Mouse (Mus musculus) limb, embryonic 11.5 days (tissue): Measurements from ENCODE around the gene Slain2. TPM values are rescaled to one million over a fixed set of nuclear protein-coding genes. Genes with fewer than 3 reads are reported as not detected.

ENCODE experiments used
- ATAC-seq: fragments of 200-750 bp; cut with Nextera tagmentation; 2 replicates; pipeline ENCODE4 v1.8.0; 2017; ENCODE audit warnings: low read depth; ENCODE audit not compliant: insufficient number of reproducible peaks, low FRiP score, low TSS enrichment
- DNase-seq: peaks from one replicate; pipeline ENCODE4 v3.0.0-alpha.2; 2015; ENCODE audit warnings: low spot score
- H3K27ac ChIP-seq: fragments of 300-500 bp; sonication (generic); replicated peaks from 2 replicates; pipeline ENCODE4 v1.5.1; 2014; ENCODE audit warnings: low read depth, mild to moderate bottlenecking, low read length
- H3K27me3 ChIP-seq: fragments of 300-500 bp; sonication (generic); 2 replicates; pipeline ENCODE4 v1.6.1; 2014; ENCODE audit warnings: mild to moderate bottlenecking, low read length, mixed read lengths; ENCODE audit not compliant: control insufficient read depth, insufficient read depth
- H3K36me3 ChIP-seq: fragments of 300-500 bp; sonication (generic); 2 replicates; pipeline ENCODE4 v1.6.1; 2014; ENCODE audit warnings: mild to moderate bottlenecking, low read length, moderate library complexity, mixed read lengths; ENCODE audit not compliant: control insufficient read depth, insufficient read depth
- H3K4me1 ChIP-seq: fragments of 300-500 bp; sonication (generic); 2 replicates; pipeline ENCODE4 v1.6.1; 2014; ENCODE audit warnings: low read length, mixed read lengths; ENCODE audit not compliant: control insufficient read depth, insufficient read depth
- H3K4me2 ChIP-seq: fragments of 300-500 bp; sonication (generic); 2 replicates; pipeline ENCODE4 v1.6.1; 2014; ENCODE audit warnings: low read depth, mild to moderate bottlenecking, moderate library complexity; ENCODE audit not compliant: severe bottlenecking
- H3K4me3 ChIP-seq: fragments of 300-500 bp; sonication (generic); 2 replicates; pipeline ENCODE4 v1.5.1; 2014; ENCODE audit warnings: low read depth, low read length
- H3K9ac ChIP-seq: fragments of 300-500 bp; sonication (generic); 2 replicates; pipeline ENCODE4 v1.6.1; 2014; ENCODE audit warnings: mild to moderate bottlenecking, low read length
- H3K9me3 ChIP-seq: fragments of 300-500 bp; sonication (generic); 2 replicates; pipeline ENCODE4 v1.6.1; 2016; ENCODE audit warnings: low read length; ENCODE audit not compliant: control insufficient read depth
- WGBS: fragments of 180-500 bp; shearing (Covaris S2); extraction: QIAGEN DNeasy Blood & Tissue Kit; methylation state at CpG from one replicate; pipeline ENCODE4 v1.1.7; 2014; 5-methylcytosine and 5-hydroxymethylcytosine counted together
- polyA plus RNA-seq: library from polyadenylated mRNA; unstranded; fragments of >200 nt; fragmentation: Nextera tagmentation; extraction: Ambion mirVana; gene quantifications from 2 replicates; pipeline ENCODE4 v1.2.1, GENCODE M21; 2014

Slain2 gene
- polyA plus RNA-seq: 21.6 and 23.9 TPM in 2 replicates

GRCm38 (mm10) chr5:72913648-72914557 is at the start of gene Slain2:
TSS of gene Slain2 (plus strand) at chr5:72914304.
- H3K27ac ChIP-seq: peak within 1 kb of the TSS; percentile 98
- peaks cover 13% of the 10 kb centered on the region for H3K4me1 ChIP-seq
- peak within 1 kb of the TSS; percentile 73 for H3K4me2 ChIP-seq
- peak within 1 kb of the TSS; percentile 95 for H3K4me3 ChIP-seq
- ATAC-seq: peak; percentile 94
- peak; percentile 100 for DNase-seq
- no peaks in the 10 kb centered on the region for H3K27me3 ChIP-seq
- H3K9ac ChIP-seq: peak within 1 kb of the TSS; percentile 99
- WGBS: under 1% methylated on average over 80 of the region's 83 CpGs
- no peaks in the 10 kb centered on the region for H3K36me3 ChIP-seq
- no peaks in the 10 kb centered on the region for H3K9me3 ChIP-seq

- DNase-seq: no peak
- Histone ChIP-seq H3K27me3 (peaks cover 10% of the 10 kb centered on the region), H3K4me3 (no peak overlapping the region), H3K9me3 (peaks cover 2% of the 10 kb centered on the region; the same call in 1 of the 2 replicates), H3K9ac (no peak overlapping the region), H3K4me2 (no peak overlapping the region), H3K36me3 (no peaks in the 10 kb centered on the region), H3K4me1 (no peaks in the 10 kb centered on the region), H3K27ac (no peak overlapping the region)
- 78% methylated on average over 3 of the region's 3 CpGs for WGBS
- no peak for ATAC-seq
Observed at GRCm38 (mm10) chr5:72864654-72865178, 49.4 kb upstream of the Slain2 start.

GRCm38 (mm10) chr5:72866260-72866905 is 47.7 kb upstream of the Slain2 start:
- Histone ChIP-seq H3K36me3 (no peaks in the 10 kb centered on the region), H3K4me2 (no peak overlapping the region), H3K27ac (no peak overlapping the region), H3K4me3 (no peak overlapping the region), H3K27me3 (peaks cover 10% of the 10 kb centered on the region), H3K9ac (no peak overlapping the region), H3K9me3 (no peaks in the 10 kb centered on the region), H3K4me1 (no peaks in the 10 kb centered on the region)
- WGBS: 68% methylated on average over 6 of the region's 6 CpGs
- DNase-seq: no peak
- no peak for ATAC-seq

DNA sequence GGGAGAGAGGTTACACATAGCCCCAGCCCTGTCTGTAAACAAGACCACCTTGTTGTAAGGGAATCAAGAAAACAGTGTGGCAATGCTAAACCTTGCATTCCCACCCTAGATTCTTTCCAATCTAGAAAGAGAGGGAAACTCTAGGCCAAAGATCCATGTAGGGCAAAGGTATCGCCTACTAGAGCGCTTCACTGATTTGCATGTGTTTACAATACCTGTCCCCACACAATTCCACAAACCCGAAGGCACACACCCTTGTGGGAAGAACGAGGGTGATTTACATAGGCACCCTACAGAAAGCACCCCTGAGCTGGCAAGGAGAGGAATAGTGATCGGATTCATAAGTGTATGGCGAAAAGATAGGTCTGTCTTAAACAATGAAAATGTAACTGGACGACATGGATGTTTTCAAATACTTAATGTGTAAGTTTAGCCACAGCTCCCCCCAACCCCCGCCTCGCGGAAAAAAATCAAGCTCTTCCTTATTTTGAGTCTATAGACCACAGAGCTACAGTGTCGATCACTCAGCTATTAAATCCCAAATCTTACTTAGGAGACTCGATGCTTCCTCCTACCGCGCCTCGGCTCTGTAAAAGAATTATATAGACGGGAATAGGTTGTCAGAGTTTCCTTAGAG is 47.0 kb upstream of the Slain2 start:
- WGBS: 26% methylated on average over 16 of the region's 16 CpGs
- no peak overlapping the region for H3K4me3 ChIP-seq

DNA sequence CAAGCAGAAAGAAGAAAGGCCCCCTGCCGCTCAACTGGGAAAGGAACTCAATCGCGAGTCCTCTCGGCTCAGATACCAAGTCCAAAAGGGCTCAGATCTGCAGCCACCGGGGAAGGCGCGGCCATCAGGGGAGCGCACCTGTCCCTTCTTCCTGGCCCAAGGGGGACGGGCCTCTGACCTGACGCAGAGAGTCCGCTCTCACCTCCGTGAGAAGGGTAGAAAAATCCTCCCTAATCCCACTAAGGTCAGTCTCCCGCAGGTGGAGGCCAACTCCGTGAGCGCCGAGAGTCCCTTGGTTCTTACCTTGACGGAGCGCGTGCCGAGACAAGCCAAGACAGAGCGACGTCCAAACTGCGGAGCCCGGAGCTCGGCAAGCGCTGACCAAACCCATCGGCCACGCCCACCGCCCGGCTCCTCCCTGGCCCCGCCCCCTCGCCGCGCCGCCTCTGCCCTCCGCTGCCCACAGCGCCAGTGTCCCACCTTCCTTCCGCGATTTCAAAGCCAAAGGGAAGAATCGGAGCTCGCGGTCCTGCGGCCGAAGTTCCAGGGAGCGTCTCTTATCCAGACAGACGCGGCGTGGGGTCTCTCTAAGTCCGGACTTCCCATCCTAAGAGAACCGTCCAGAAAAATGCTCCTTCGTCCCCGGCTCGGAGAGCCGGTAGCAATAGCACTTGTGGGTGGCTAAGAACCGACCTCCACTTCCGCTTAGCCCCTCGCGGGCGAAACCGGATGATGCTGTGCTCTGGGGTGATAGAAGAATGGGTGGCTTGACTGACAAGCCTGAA is 45.8 kb upstream of the Slain2 start, which contains the start of gene Tec:
Gene Tec (minus strand): TSS at position 393 of the 785 bp plus-strand sequence.
- no peak within 1 kb of the TSS for H3K27ac ChIP-seq
- H3K4me3 ChIP-seq: peak within 1 kb of the TSS; percentile 49
- peak within 1 kb of the TSS; percentile 65 for H3K4me2 ChIP-seq
- no peaks in the 10 kb centered on the region for H3K36me3 ChIP-seq
- DNase-seq (peak; percentile 93), ATAC-seq (peak; percentile 91)
- H3K9ac ChIP-seq: peak within 1 kb of the TSS; percentile 53
- WGBS: under 1% methylated on average over 59 of the region's 60 CpGs
- no peaks in the 10 kb centered on the region for H3K4me1 ChIP-seq
- no peaks in the 10 kb centered on the region for H3K9me3 ChIP-seq
- peaks cover 10% of the 10 kb centered on the region for H3K27me3 ChIP-seq

More for the DNA sequence above, 47.0 kb upstream of the Slain2 start:
- ATAC-seq (no peak), DNase-seq (no peak)
- Histone ChIP-seq H3K9me3 (no peaks in the 10 kb centered on the region), H3K36me3 (no peaks in the 10 kb centered on the region), H3K4me2 (no peak overlapping the region), H3K27me3 (peaks cover 10% of the 10 kb centered on the region), H3K4me1 (no peaks in the 10 kb centered on the region), H3K9ac (no peak overlapping the region), H3K27ac (no peak overlapping the region)

- Histone ChIP-seq H3K4me3 (no peak overlapping the region), H3K9ac (no peak overlapping the region), H3K27me3 (peaks cover 10% of the 10 kb centered on the region), H3K9me3 (no peaks in the 10 kb centered on the region), H3K27ac (no peak overlapping the region), H3K36me3 (no peaks in the 10 kb centered on the region), H3K4me1 (no peaks in the 10 kb centered on the region), H3K4me2 (no peak overlapping the region)
- DNase-seq (no peak), ATAC-seq (no peak)
- 67% methylated on average over 14 of the region's 14 CpGs for WGBS
Observed at GRCm38 (mm10) chr5:72869779-72870608, 44.1 kb upstream of the Slain2 start.

DNA sequence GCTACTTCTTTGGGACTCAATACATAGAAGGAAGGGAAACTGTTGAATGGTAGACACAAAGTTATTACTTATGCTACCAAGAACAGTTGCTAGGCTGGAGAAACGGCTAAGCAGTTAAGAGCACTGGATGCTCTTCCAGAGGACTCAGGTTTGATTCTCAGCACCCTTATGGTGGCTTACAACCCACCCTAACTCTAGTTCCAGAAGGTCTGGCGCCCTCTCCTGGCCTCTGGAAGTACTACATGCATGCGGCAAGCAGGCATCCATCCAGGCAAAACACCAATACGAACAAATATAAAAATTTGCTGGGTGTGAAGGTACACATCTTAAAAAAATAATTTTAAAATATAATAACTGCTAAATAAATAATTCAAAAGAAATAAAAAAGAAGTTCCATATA is 43.0 kb upstream of the Slain2 start:
- peaks cover 12% of the 10 kb centered on the region for H3K27me3 ChIP-seq
- no peaks in the 10 kb centered on the region for H3K36me3 ChIP-seq
- no peak overlapping the region for H3K9ac ChIP-seq
- H3K4me3 ChIP-seq: no peak overlapping the region
- no peak overlapping the region for H3K4me2 ChIP-seq
- H3K9me3 ChIP-seq: no peaks in the 10 kb centered on the region
- H3K4me1 ChIP-seq: no peaks in the 10 kb centered on the region
- ATAC-seq (no peak), DNase-seq (no peak)
- no peak overlapping the region for H3K27ac ChIP-seq
- 81% methylated on average over 4 of the region's 4 CpGs for WGBS
